Mouse (Mus musculus) CH12.LX (cell line): Measurements from ENCODE around the gene Qrfp. TPM values are rescaled to one million over a fixed set of nuclear protein-coding genes. Genes with fewer than 3 reads are reported as not detected.

Experiments used
- DNase-seq: peaks from one replicate; pipeline ENCODE4 v3.0.0-alpha.2; 2013; ENCODE audit errors: extremely low read depth
- H3K27ac ChIP-seq: 2 replicates; pipeline ENCODE4 v1.5.1; 2012; ENCODE audit warnings: low read depth, mild to moderate bottlenecking, control low read depth, moderate library complexity; ENCODE audit not compliant: insufficient read depth
- H3K27me3 ChIP-seq: replicated peaks from 2 replicates; pipeline ENCODE3; 2012; ENCODE audit warnings: inconsistent platforms
- H3K36me3 ChIP-seq, 2 experiments: replicated peaks in 1 of 2; 2 replicates each; pipeline versions ENCODE3 to v1.6.1; 2012; ENCODE audit warnings: inconsistent platforms in 1 of 2, low read length in 1 of 2, mild to moderate bottlenecking in 1 of 2, mixed read lengths in 1 of 2, moderate library complexity in 1 of 2; ENCODE audit not compliant: control insufficient read depth in 1 of 2, insufficient read depth in 1 of 2
- H3K4me1 ChIP-seq, 2 experiments: 2 replicates each; pipeline ENCODE4 v1.6.1; 2012; ENCODE audit warnings: inconsistent platforms in 1 of 2, moderate library complexity in 1 of 2; ENCODE audit not compliant: insufficient read depth in 2 of 2, control insufficient read depth in 1 of 2
- H3K4me2 ChIP-seq: 2 replicates; pipeline ENCODE4 v1.6.1; 2012; ENCODE audit warnings: low read depth, mild to moderate bottlenecking, control low read depth; ENCODE audit not compliant: poor library complexity, insufficient read depth, severe bottlenecking
- H3K4me3 ChIP-seq, 3 experiments: fragments of 150-350 bp in 1 of 3; sonication (generic) in 1 of 3; replicated peaks in 1 of 3; 2 replicates each; pipeline versions ENCODE3 to v1.5.1; 2011 to 2012; ENCODE audit warnings: low read depth in 2 of 3, low read length in 2 of 3, mild to moderate bottlenecking in 2 of 3, moderate library complexity in 2 of 3, control low read depth in 1 of 3, improper control_type of control experiment in 1 of 3, inconsistent platforms in 1 of 3, mixed read lengths in 1 of 3; ENCODE audit not compliant: poor library complexity in 1 of 3
- H3K79me2 ChIP-seq: replicated peaks from 2 replicates; pipeline ENCODE4 v1.6.1; 2012; ENCODE audit warnings: mild to moderate bottlenecking, moderate library complexity; ENCODE audit not compliant: control insufficient read depth, poor library complexity, insufficient read depth, severe bottlenecking; ENCODE audit errors: extremely low read depth
- H3K9ac ChIP-seq: 2 replicates; pipeline ENCODE4 v1.6.1; 2012; ENCODE audit warnings: low read depth, mild to moderate bottlenecking, control low read depth, moderate library complexity; ENCODE audit not compliant: insufficient read depth
- H3K9me3 ChIP-seq: replicated peaks from 2 replicates; pipeline ENCODE3; 2012; ENCODE audit warnings: low read length, inconsistent platforms, mixed read lengths
- BHLHE40 ChIP-seq: IDR thresholded peaks from 2 replicates; pipeline ENCODE4 v1.6.1; 2011; ENCODE audit warnings: mild to moderate bottlenecking, low read depth, low read length, improper control_type of control experiment
- E2F4 ChIP-seq: IDR thresholded peaks from 2 replicates; pipeline ENCODE4 v1.6.1; 2011; ENCODE audit warnings: low read depth, low read length, improper control_type of control experiment; ENCODE audit not compliant: insufficient replicate concordance
- ELF1 ChIP-seq: IDR thresholded peaks from 2 replicates; pipeline ENCODE4 v1.6.1; 2014; ENCODE audit warnings: low read depth, mild to moderate bottlenecking, inconsistent platforms, low read length, improper control_type of control experiment
- ETS1 ChIP-seq: conservative IDR thresholded peaks from 2 replicates; pipeline ENCODE4 v1.6.1; 2012; ENCODE audit warnings: low read depth, mild to moderate bottlenecking, inconsistent platforms, low read length, improper control_type of control experiment, moderate library complexity
- IRF4 ChIP-seq: IDR thresholded peaks from 2 replicates; pipeline ENCODE4 v1.6.1; 2014; ENCODE audit warnings: low read depth, mild to moderate bottlenecking, inconsistent platforms, low read length, improper control_type of control experiment
- KAT2A ChIP-seq: IDR thresholded peaks from 2 replicates; pipeline ENCODE4 v1.6.1; 2012; ENCODE audit warnings: low read length, improper control_type of control experiment, inconsistent platforms; ENCODE audit not compliant: insufficient replicate concordance
- MAX ChIP-seq: IDR thresholded peaks from 2 replicates; pipeline ENCODE4 v1.6.1; 2011; ENCODE audit warnings: low read length, improper control_type of control experiment
- MYC ChIP-seq: IDR thresholded peaks from 2 replicates; pipeline ENCODE4 v1.6.1; 2011; ENCODE audit warnings: low read depth, mild to moderate bottlenecking, improper control_type of control experiment, low read length
- NELFE ChIP-seq: IDR thresholded peaks from 2 replicates; pipeline ENCODE4 v1.6.1; 2011; ENCODE audit warnings: low read depth, low read length, improper control_type of control experiment
- PAX5 ChIP-seq: IDR thresholded peaks from 2 replicates; pipeline ENCODE4 v1.6.1; 2012; ENCODE audit warnings: low read length, inconsistent platforms, mixed read lengths
- POLR2AphosphoS2 ChIP-seq: IDR thresholded peaks from 2 replicates; pipeline ENCODE4 v1.6.1; 2011; ENCODE audit warnings: low read depth, low read length, improper control_type of control experiment
- RCOR1 ChIP-seq: conservative IDR thresholded peaks from 2 replicates; pipeline ENCODE4 v1.6.1; 2012; ENCODE audit warnings: low read depth, mild to moderate bottlenecking, inconsistent platforms, low read length, improper control_type of control experiment
- SIN3A ChIP-seq: IDR thresholded peaks from 2 replicates; pipeline ENCODE4 v1.6.1; 2012; ENCODE audit warnings: low read length, improper control_type of control experiment, inconsistent platforms
- SMC3 ChIP-seq: IDR thresholded peaks from 2 replicates; pipeline ENCODE4 v1.6.1; 2011; ENCODE audit warnings: low read depth, low read length, improper control_type of control experiment
- UBTF ChIP-seq: IDR thresholded peaks from 2 replicates; pipeline ENCODE4 v1.6.1; 2012; ENCODE audit warnings: low read depth, mild to moderate bottlenecking, inconsistent platforms, low read length, improper control_type of control experiment, moderate library complexity
- USF1 ChIP-seq: IDR thresholded peaks from 2 replicates; pipeline ENCODE4 v1.6.1; 2014; ENCODE audit warnings: low read depth, mild to moderate bottlenecking, inconsistent platforms, low read length, improper control_type of control experiment
- ZC3H11A ChIP-seq: IDR thresholded peaks from 2 replicates; pipeline ENCODE4 v1.6.1; 2012; ENCODE audit warnings: low read depth, mild to moderate bottlenecking, inconsistent platforms, low read length, improper control_type of control experiment
- ZMIZ1 ChIP-seq: IDR thresholded peaks from 2 replicates; pipeline ENCODE4 v1.6.1; 2012; ENCODE audit warnings: low read depth, mild to moderate bottlenecking, inconsistent platforms, low read length, improper control_type of control experiment
- dilution Hi-C: fragments of 300-500 bp; cut with MboI; formaldehyde crosslinking; loops from 2 replicates; pipeline ENCODE4 v1.14.3; 2020; ENCODE audit warnings: low sequenced_read_pairs; ENCODE audit not compliant: extremely low pct_unique_long_range_greater_than_20kb, extremely low pct_ligation_motif_present
- in situ Hi-C: fragments of 300-500 bp; cut with MboI; formaldehyde crosslinking; loops from 3 replicates; pipeline ENCODE4 v1.14.3; 2019; ENCODE audit warnings: low sequenced_read_pairs, low pct_ligation_motif_present, low pct_unique_long_range_greater_than_20kb, mixed read lengths
- polyA plus RNA-seq: library from polyadenylated mRNA; unstranded; fragments of >175 nt; gene quantifications from 2 replicates; pipeline ENCODE4 v1.2.1, GENCODE M21; 2012; ENCODE audit warnings: low read depth; ENCODE audit not compliant: insufficient read length
- total RNA-seq, 2 experiments: library from RNA; depleted of rRNA; stranded (reverse); fragments of 300-350 nt in 1 of 2; fragments of >200 nt in 1 of 2; gene quantifications; 2 replicates each; pipeline ENCODE4 v1.2.3; 2012 to 2014

Qrfp gene
- total and polyA plus RNA-seq, 3 experiments = not detected

DNA sequence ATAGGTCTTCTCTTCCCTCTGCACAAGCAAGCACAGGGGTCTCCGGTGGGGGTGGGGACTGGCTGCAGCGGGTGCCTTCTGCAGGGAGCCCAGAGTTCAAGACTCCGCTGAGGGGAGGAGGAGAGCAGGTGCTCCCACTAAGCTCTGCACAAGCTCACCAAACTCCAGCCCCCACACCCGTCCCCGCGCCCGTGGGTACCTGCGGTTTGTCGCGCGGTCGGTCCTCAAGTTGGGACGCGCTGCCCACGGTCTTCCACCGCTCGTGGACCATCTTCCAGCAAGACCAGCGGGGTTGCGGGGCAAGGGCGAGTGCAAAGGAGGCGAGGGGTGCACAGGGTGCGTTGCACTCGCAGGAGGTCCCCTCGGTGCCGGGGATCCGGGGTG lies 35.1 kb upstream of the Qrfp start:
- dilution Hi-C loops (no loop called here), in situ Hi-C loops (no loop called here)
- H3K4me2 ChIP-seq = no peak overlapping the region
- H3K27me3 ChIP-seq = peaks cover 67% of the 10 kb centered on the region
- no peaks in the 10 kb centered on the region for H3K79me2 ChIP-seq
- no peaks in the 10 kb centered on the region for H3K9me3 ChIP-seq
- no peak for TF ChIP-seq MAX
- no peak overlapping the region for H3K4me3 ChIP-seq
- no peak overlapping the region for H3K9ac ChIP-seq
- no peak overlapping the region for H3K27ac ChIP-seq
- no peak for DNase-seq
- H3K4me1 ChIP-seq = no peaks in the 10 kb centered on the region
- no peaks in the 10 kb centered on the region for H3K36me3 ChIP-seq

- no peak for TF ChIP-seq SMC3
- no peak for TF ChIP-seq E2F4
- TF ChIP-seq MYC = no peak
- TF ChIP-seq NELFE = no peak
- no peak for TF ChIP-seq ETS1
- no peak for TF ChIP-seq ZMIZ1
- no peak for TF ChIP-seq ZC3H11A
- no peak for TF ChIP-seq UBTF
- TF ChIP-seq USF1 = no peak
- TF ChIP-seq POLR2AphosphoS2 = no peak
- TF ChIP-seq SIN3A = no peak
- TF ChIP-seq ELF1 = no peak
- no peak for TF ChIP-seq RCOR1
- no peak for TF ChIP-seq PAX5
- no peak for TF ChIP-seq KAT2A
- no peak for TF ChIP-seq BHLHE40
- no peak for TF ChIP-seq MAX
- no peaks in the 10 kb centered on the region for H3K79me2 ChIP-seq
- H3K9ac ChIP-seq = no peak overlapping the region
- H3K36me3 ChIP-seq = no peaks in the 10 kb centered on the region
- no peak overlapping the region for H3K4me3 ChIP-seq
- in situ Hi-C loops = no loop called here
- H3K27me3 ChIP-seq = peaks cover 70% of the 10 kb centered on the region
- dilution Hi-C loops = no loop called here
- no peaks in the 10 kb centered on the region for H3K4me1 ChIP-seq
- no peak overlapping the region for H3K4me2 ChIP-seq
- no peaks in the 10 kb centered on the region for H3K9me3 ChIP-seq
- no peak for DNase-seq
- H3K27ac ChIP-seq = no peak overlapping the region
Observed at GRCm38 (mm10) chr2:31844729-31845136, 34.4 kb upstream of the Qrfp start.

- Histone ChIP-seq H3K9me3 (no peaks in the 10 kb centered on the region), H3K27ac (no peak overlapping the region), H3K4me2 (no peak overlapping the region), H3K4me3 (no peak overlapping the region), H3K79me2 (no peaks in the 10 kb centered on the region), H3K36me3 (no peaks in the 10 kb centered on the region), H3K4me1 (peaks cover 0 to 2% of the 10 kb centered on the region in 2 experiments; a peak in 1 of 4 replicates), H3K9ac (no peak overlapping the region), H3K27me3 (peaks cover 94% of the 10 kb centered on the region)
- DNase-seq = no peak
- TF ChIP-seq ZMIZ1 (no peak), NELFE (no peak), IRF4 (no peak)
- in situ Hi-C loops = no loop called here
- dilution Hi-C loops = no loop called here
Observed at GRCm38 (mm10) chr2:31838868-31839267, 28.5 kb upstream of the Qrfp start.
